Mouse (Mus musculus) stomach, embryonic 16.5 days (tissue): ENCODE data around the gene Syt8. TPM values are rescaled to one million over a fixed set of nuclear protein-coding genes. Genes with fewer than 3 reads are reported as not detected.

ENCODE experiments used
- ATAC-seq: fragments of 200-750 bp; cut with Nextera tagmentation; 2 replicates; pipeline ENCODE4 v1.8.0; 2017; ENCODE audit warnings: moderate number of reproducible peaks, moderate TSS enrichment; ENCODE audit not compliant: insufficient read depth, low FRiP score
- H3K27ac ChIP-seq: fragments of 300-500 bp; sonication (generic); 2 replicates; pipeline ENCODE4 v1.5.1; 2014; ENCODE audit warnings: low read length
- H3K27me3 ChIP-seq: fragments of 300-500 bp; sonication (generic); 2 replicates; pipeline ENCODE4 v1.6.1; 2014; ENCODE audit warnings: low read length, control low read depth, mixed read lengths; ENCODE audit not compliant: control insufficient read depth, insufficient read depth
- H3K36me3 ChIP-seq: fragments of 300-500 bp; sonication (generic); 2 replicates; pipeline ENCODE4 v1.6.1; 2014; ENCODE audit warnings: low read length; ENCODE audit not compliant: control insufficient read depth, insufficient read depth
- H3K4me1 ChIP-seq: fragments of 300-500 bp; sonication (generic); 2 replicates; pipeline ENCODE4 v1.6.1; 2014; ENCODE audit warnings: low read length, control low read depth, mixed read lengths; ENCODE audit not compliant: control insufficient read depth, insufficient read depth
- H3K4me2 ChIP-seq: fragments of 300-500 bp; sonication (generic); 2 replicates; pipeline ENCODE4 v1.6.1; 2014; ENCODE audit warnings: low read depth, low read length, mixed read lengths
- H3K4me3 ChIP-seq: fragments of 300-500 bp; sonication (generic); replicated peaks from 2 replicates; pipeline ENCODE4 v1.5.1; 2014; ENCODE audit warnings: mild to moderate bottlenecking, low read length
- H3K9ac ChIP-seq: fragments of 300-500 bp; sonication (generic); 2 replicates; pipeline ENCODE4 v1.6.1; 2014; ENCODE audit warnings: low read length
- H3K9me3 ChIP-seq: fragments of 300-500 bp; sonication (generic); replicated peaks from 2 replicates; pipeline ENCODE4 v1.6.1; 2016; ENCODE audit warnings: low read length, control low read depth; ENCODE audit not compliant: control insufficient read depth
- WGBS: fragments of 180-500 bp; shearing (Covaris S2); extraction: QIAGEN DNeasy Blood & Tissue Kit; methylation state at CpG from one replicate; pipeline ENCODE4 v1.1.7; 2014; 5-methylcytosine and 5-hydroxymethylcytosine counted together
- polyA plus RNA-seq: library from polyadenylated mRNA; unstranded; fragments of >200 nt; fragmentation: Nextera tagmentation; extraction: Ambion mirVana; gene quantifications from 2 replicates; pipeline ENCODE4 v1.2.1, GENCODE M21; 2015

Syt8 gene
- polyA plus RNA-seq, result 31.1 and 50.1 TPM in 2 replicates

DNA sequence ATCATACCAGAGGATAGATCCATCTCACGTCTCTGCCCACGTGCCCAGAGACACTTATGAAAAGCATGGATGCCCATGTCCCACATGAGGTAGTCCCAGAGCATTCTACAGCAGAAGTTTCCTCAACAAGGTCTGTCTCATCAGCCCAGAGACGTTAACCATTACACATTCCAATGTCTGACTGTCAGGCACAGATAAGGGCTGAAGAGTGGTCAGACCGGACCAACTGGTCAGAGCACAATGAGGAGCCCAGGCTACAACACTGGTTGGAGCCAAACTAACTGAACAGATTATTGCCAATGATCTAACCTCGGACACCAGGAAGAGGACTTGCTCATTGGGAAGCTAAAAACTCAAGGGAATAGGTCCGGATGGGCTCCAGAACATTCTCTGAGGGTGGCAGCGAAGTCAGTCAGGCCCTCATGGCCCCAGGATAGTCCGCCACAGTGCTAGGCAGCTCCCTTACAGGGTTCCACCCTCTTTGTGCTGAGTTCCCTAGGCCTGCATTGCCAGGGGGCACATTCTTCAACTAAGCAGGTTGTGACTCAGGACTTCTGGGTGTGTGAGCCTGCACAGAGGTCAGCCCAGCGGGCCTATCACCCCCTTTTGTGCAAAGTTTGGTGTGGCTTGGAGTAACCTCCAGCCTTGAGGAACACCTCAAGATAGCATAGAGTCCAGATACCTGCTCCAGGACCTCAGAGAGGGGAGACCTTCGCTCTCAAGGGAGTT, at the start of gene Syt8:
Gene Syt8, plus strand, starts transcription at position 714 of the 729 bp plus-strand sequence.
- Histone ChIP-seq H3K27me3 (no peaks in the 10 kb centered on the region), H3K4me2 (peak within 1 kb of the TSS; percentile 28; the same call in 1 of the 2 replicates), H3K9me3 (no peaks in the 10 kb centered on the region), H3K9ac (peak within 1 kb of the TSS; percentile 64), H3K4me1 (peaks cover 41% of the 10 kb centered on the region), H3K27ac (peak within 1 kb of the TSS; percentile 85), H3K36me3 (no peaks in the 10 kb centered on the region), H3K4me3 (peak within 1 kb of the TSS; percentile 9; the same call in 1 of the 2 replicates)
- ATAC-seq, result peak; percentile 71
- WGBS, result 66% methylated on average over 10 of the region's 10 CpGs

DNA sequence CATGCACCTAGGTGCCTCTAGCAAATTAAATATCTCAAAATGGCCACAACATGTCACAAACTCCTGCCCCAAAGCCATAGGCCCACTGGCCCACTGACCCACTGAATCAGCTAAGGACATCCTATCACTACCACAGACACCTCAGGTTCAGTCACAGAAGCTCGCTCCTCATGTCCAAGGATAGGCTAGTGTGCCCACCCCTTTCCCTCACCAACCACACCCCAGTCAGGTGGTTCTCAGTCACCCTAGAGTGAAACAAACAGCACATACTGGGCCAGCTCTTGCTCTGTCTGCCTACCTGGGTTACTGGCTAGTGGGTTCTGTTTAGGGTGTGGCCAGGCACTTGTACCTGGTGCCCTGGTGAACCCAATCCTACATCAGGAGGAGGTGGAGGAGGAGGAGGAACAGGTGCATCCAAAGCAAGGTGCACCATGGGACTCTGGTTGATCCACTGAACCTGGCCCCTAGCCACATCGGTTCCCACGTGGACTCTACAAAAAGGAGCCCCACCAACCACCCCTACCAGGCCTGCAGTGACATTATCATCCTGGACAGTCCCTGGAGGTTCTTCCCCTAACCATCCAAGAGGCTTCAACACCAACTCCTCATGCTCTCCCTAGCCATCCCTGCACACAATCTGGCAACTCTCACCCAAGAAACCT, 48.8 kb upstream of the Syt8 start:
- Histone ChIP-seq H3K4me1 (peaks cover 20% of the 10 kb centered on the region), H3K27ac (no peak overlapping the region), H3K4me3 (peak overlapping the region; percentile 92), H3K36me3 (peaks cover 24% of the 10 kb centered on the region), H3K9ac (peak overlapping the region; percentile 91), H3K4me2 (peak overlapping the region; percentile 95), H3K9me3 (no peaks in the 10 kb centered on the region), H3K27me3 (no peaks in the 10 kb centered on the region)
- no peak for ATAC-seq
- 80% methylated on average over 3 of the region's 3 CpGs for WGBS

DNA sequence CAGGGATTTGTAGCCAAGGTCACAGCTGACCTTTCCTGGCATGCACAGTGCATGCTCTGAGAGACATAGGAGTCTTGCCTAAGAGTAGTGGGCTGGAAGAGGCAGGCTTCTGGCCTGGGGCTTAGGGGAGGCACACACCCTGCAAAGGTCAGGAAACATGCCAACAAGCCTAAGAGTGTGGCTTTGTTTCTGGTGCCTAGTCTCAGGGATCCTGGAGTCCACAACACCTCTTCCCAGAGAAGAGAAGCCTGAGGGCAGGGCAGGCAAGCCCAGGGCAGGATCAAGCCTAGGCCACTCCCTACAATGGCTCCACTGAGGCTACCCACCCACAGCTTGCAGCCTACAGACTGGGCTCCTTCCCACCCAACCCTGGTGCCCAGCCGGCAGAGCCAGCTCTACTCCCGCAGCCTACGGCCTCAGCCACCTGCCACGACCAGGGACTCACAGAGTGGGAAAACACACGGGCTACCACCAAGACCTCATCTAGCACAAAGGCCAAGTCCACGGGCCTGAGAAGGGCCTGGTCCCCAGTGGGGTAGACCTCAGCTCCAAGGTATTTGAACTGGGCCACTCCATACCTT, 47.9 kb upstream of the Syt8 start:
- peak overlapping the region; percentile 95 for H3K4me2 ChIP-seq
- H3K27ac ChIP-seq, result peak overlapping the region; percentile 87
- no peaks in the 10 kb centered on the region for H3K27me3 ChIP-seq
- H3K9me3 ChIP-seq, result no peaks in the 10 kb centered on the region
- WGBS, result 44% methylated on average over 6 of the region's 6 CpGs
- H3K4me1 ChIP-seq, result peaks cover 20% of the 10 kb centered on the region
- peak overlapping the region; percentile 91 for H3K9ac ChIP-seq
- peaks cover 17% of the 10 kb centered on the region for H3K36me3 ChIP-seq
- ATAC-seq, result no peak
- peak overlapping the region; percentile 92 for H3K4me3 ChIP-seq

DNA sequence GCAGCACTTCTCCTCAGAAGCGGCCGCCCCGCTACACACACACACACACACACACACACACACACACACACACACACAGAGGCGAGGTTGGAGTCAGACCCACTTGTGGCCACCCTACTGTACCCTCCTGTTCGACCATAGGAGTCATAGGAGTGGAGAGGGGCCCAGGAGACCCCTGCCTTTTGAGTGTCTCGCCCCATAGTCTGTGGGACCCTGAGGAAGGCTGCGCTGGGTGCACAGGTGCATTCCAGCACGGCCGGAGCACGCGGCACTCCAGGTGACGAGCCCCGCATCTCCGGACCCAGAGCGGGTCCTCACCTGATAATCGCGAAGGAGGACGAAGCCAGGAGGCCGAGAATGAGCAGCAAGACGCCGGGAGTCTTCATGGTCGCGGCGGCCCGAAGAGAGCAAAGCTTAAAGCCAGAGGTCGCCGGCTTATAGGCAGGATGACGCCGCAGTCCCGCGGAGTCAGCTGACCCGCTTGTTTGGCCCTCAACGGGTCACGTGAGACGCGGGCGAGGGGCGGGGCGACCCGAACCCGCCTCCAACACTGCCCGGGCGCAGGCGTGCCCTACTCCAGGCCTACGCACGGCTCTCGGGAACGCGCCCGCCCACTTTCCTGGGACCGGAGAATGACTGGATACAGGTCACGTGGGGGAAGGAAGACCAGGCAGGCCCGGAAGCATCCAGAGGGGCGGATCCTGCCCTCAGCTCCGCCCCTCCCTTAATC, 47.1 kb upstream of the Syt8 start, which contains the start of gene Ctsd:
Gene Ctsd, minus strand, starts transcription at position 620 of the 730 bp plus-strand sequence.
- peaks cover 13% of the 10 kb centered on the region for H3K36me3 ChIP-seq
- peak within 1 kb of the TSS; percentile 91 for H3K9ac ChIP-seq
- WGBS, result under 1% methylated on average over 55 of the region's 55 CpGs
- H3K4me3 ChIP-seq, result peak within 1 kb of the TSS; percentile 92
- no peaks in the 10 kb centered on the region for H3K27me3 ChIP-seq
- peak; percentile 98 for ATAC-seq
- H3K27ac ChIP-seq, result peak within 1 kb of the TSS; percentile 87
- H3K4me2 ChIP-seq, result peak within 1 kb of the TSS; percentile 95
- no peaks in the 10 kb centered on the region for H3K9me3 ChIP-seq
- peaks cover 20% of the 10 kb centered on the region for H3K4me1 ChIP-seq

DNA sequence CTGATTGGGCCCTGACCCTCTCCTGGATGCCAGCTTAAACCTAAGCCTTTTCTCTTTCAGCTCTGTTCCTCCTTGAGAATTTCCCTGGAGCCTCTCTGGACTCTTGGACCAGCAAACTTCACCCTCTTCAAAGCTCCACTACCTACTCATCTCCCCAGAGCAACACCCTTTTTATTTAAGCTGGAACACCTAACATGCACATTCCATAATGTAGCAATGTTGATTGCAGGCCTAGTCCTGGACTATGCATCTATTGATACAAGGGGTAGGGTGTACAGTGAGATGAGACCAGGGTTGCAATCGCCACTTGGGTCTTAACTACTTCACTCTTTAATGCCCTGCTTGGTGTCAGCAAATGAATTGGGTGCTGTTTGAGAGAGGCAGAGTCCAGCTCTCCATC, 46.5 kb upstream of the Syt8 start:
- WGBS, result 93% methylated on average over 1 of the region's 1 CpGs
- Histone ChIP-seq H3K4me3 (peak overlapping the region; percentile 92), H3K4me2 (peak overlapping the region; percentile 95), H3K36me3 (peaks cover 6% of the 10 kb centered on the region), H3K9ac (peak overlapping the region; percentile 27), H3K27ac (peak overlapping the region; percentile 87), H3K4me1 (peaks cover 20% of the 10 kb centered on the region), H3K27me3 (no peaks in the 10 kb centered on the region), H3K9me3 (no peaks in the 10 kb centered on the region)
- ATAC-seq, result peak; percentile 5; the same call in 1 of the 2 replicates

DNA sequence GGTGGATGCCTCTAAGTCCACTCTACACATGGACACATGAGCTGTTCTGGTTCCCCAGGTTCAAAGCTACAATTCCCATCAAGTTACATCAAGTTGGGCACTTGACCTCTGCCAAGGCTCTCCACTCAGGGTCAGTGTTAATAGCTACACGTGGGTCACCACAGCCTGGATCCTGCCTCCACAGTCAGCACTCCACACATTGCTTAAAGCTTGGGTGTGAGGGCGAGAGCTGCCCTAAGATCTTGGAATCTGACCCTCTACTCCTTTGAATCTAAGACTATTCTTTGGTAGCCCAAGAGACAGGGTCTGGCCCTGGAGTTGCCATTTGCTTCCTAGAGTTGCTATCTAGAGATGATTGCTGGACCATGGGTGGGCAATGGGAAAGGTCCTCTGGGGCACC, 45.9 kb upstream of the Syt8 start:
- H3K27ac ChIP-seq, result no peak overlapping the region
- H3K36me3 ChIP-seq, result peaks cover 1% of the 10 kb centered on the region; the same call in 1 of the 2 replicates
- WGBS, result 90% methylated on average over 2 of the region's 2 CpGs
- H3K27me3 ChIP-seq, result no peaks in the 10 kb centered on the region
- H3K4me2 ChIP-seq, result no peak overlapping the region
- no peak overlapping the region for H3K9ac ChIP-seq
- H3K9me3 ChIP-seq, result no peaks in the 10 kb centered on the region
- no peak for ATAC-seq
- H3K4me3 ChIP-seq, result no peak overlapping the region
- peaks cover 20% of the 10 kb centered on the region for H3K4me1 ChIP-seq

DNA sequence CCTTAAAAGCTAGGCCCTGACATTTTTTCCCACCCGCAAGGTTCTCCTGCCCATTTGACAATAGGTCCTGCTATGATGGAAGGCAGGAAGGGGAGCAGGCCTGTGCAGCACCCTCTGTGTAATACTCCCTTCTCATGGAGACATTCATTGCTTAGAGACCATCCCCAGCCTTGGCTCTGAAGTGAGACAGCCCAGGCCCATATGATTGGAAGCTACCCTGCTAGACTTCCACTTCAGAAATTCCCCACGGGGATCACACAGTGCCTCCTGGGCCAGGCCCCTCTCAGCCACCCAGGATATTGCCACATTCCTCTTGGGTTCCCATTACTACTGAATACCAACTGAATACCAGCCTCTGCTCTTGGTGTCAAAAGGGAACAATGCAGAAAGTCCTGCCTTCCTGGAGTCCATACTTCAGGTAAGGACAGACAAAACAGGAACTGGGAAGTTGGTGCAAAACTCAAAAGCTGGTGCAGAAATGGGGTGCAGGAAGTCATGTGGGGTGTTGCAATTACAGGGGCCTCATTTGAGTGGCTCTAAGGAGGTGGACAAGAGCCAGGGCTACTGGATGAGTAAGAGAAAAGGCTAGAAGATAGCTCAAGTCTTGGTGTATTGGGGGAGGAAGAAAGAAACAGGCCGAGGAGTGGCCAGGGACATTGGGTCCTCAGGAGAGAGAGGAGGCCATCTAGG, 44.5 kb upstream of the Syt8 start:
- WGBS, result 82% methylated on average over 3 of the region's 3 CpGs
- H3K27me3 ChIP-seq, result no peaks in the 10 kb centered on the region
- no peak overlapping the region for H3K27ac ChIP-seq
- H3K9ac ChIP-seq, result no peak overlapping the region
- H3K4me3 ChIP-seq, result no peak overlapping the region
- no peaks in the 10 kb centered on the region for H3K9me3 ChIP-seq
- peaks cover 20% of the 10 kb centered on the region for H3K4me1 ChIP-seq
- H3K4me2 ChIP-seq, result no peak overlapping the region
- ATAC-seq, result no peak
- no peaks in the 10 kb centered on the region for H3K36me3 ChIP-seq

DNA sequence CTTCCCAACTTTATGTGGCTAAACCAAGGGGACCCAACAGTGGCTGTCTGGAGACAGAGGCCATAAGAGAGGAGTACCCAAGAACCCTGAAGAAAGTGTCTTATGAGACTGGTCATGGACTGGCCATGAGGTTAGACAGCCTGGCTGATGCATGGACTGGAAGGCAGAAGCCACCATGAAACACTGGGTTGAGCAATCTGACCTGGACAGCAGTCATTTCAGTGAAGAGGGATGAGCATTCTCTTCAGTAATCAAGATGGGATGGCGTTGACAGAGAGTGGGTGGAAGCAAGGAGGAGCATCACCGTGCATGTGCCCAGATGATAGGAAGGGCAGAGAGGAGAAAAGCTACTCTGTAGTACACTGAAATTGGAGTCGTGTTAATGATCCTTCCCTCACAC, 43.5 kb upstream of the Syt8 start:
- peaks cover 15% of the 10 kb centered on the region for H3K4me1 ChIP-seq
- H3K9me3 ChIP-seq, result no peaks in the 10 kb centered on the region
- H3K36me3 ChIP-seq, result no peaks in the 10 kb centered on the region
- H3K4me3 ChIP-seq, result no peak overlapping the region
- ATAC-seq, result no peak
- no peaks in the 10 kb centered on the region for H3K27me3 ChIP-seq
- H3K27ac ChIP-seq, result no peak overlapping the region
- H3K9ac ChIP-seq, result no peak overlapping the region
- 66% methylated on average over 3 of the region's 3 CpGs for WGBS
- H3K4me2 ChIP-seq, result no peak overlapping the region
